Mouse (Mus musculus): Measurements from ENCODE around the gene Nkpd1. TPM values are rescaled to one million over a fixed set of nuclear protein-coding genes. Genes with fewer than 3 reads are reported as not detected.
A peak's percentile ranks its signal among the peaks of the same experiment; 100 is the strongest.

Nkpd1 gene
- under 1 TPM; 0.39 to 0.86 (median 0.77) TPM for total RNA-seq (2022)

- DNase-seq (ENCODE audit: low spot score in 2 of 2) = no peak
Observed at GRCm38 (mm10) chr7:19517652-19518365, at the start of gene Nkpd1. Nkpd1 (plus strand) TSS chr7:19517838.

- no peak for DNase-seq (ENCODE audit: low spot score in 2 of 2)
Observed at GRCm38 (mm10) chr7:19468279-19468678, 49.4 kb upstream of the Nkpd1 start.

GRCm38 (mm10) chr7:19469404-19469803, 48.2 kb upstream of the Nkpd1 start:
- no peak for DNase-seq (ENCODE audit: low spot score in 2 of 2)

- no peak for DNase-seq (ENCODE audit: low spot score in 2 of 2)
Observed at GRCm38 (mm10) chr7:19470308-19470707, 47.3 kb upstream of the Nkpd1 start.

GRCm38 (mm10) chr7:19472403-19472802, 45.2 kb upstream of the Nkpd1 start:
- DNase-seq (ENCODE audit: low spot score in 2 of 2) = no peak

GRCm38 (mm10) chr7:19473875-19474443, 43.7 kb upstream of the Nkpd1 start:
- peak in 1 of 2 experiments; percentile 64 for DNase-seq (ENCODE audit: low spot score in 2 of 2)

- DNase-seq (ENCODE audit: low spot score in 2 of 2) = no peak
Observed at GRCm38 (mm10) chr7:19477084-19477483, 40.6 kb upstream of the Nkpd1 start.

- DNase-seq (ENCODE audit: low spot score in 2 of 2) = no peak
Observed at GRCm38 (mm10) chr7:19477624-19478384, 39.8 kb upstream of the Nkpd1 start.

GRCm38 (mm10) chr7:19483281-19483680, 34.4 kb upstream of the Nkpd1 start:
- no peak for DNase-seq (ENCODE audit: low spot score in 2 of 2)

GRCm38 (mm10) chr7:19485488-19485887, 32.1 kb upstream of the Nkpd1 start:
- no peak for DNase-seq (ENCODE audit: low spot score in 2 of 2)

- DNase-seq (ENCODE audit: low spot score in 2 of 2) = no peak
Observed at GRCm38 (mm10) chr7:19486549-19486948, 31.1 kb upstream of the Nkpd1 start.

- DNase-seq (ENCODE audit: low spot score in 2 of 2) = no peak
Observed at GRCm38 (mm10) chr7:19489525-19489924, 28.1 kb upstream of the Nkpd1 start.

GRCm38 (mm10) chr7:19491731-19492130, 25.9 kb upstream of the Nkpd1 start:
- no peak for DNase-seq (ENCODE audit: low spot score in 2 of 2)

- DNase-seq (ENCODE audit: low spot score in 2 of 2) = no peak
Observed at GRCm38 (mm10) chr7:19494751-19495474, 22.7 kb upstream of the Nkpd1 start.

- no peak for DNase-seq (ENCODE audit: low spot score in 2 of 2)
Observed at GRCm38 (mm10) chr7:19495521-19496213, 22.0 kb upstream of the Nkpd1 start.

- DNase-seq (ENCODE audit: low spot score in 2 of 2) = no peak
Observed at GRCm38 (mm10) chr7:19496214-19496555, 21.5 kb upstream of the Nkpd1 start.

GRCm38 (mm10) chr7:19498326-19498725, 19.3 kb upstream of the Nkpd1 start:
- no peak for DNase-seq (ENCODE audit: low spot score in 2 of 2)

GRCm38 (mm10) chr7:19500420-19501363, 16.9 kb upstream of the Nkpd1 start:
- DNase-seq (ENCODE audit: low spot score in 2 of 2) = no peak

- no peak for DNase-seq (ENCODE audit: low spot score in 2 of 2)
Observed at GRCm38 (mm10) chr7:19501658-19502057, 16.0 kb upstream of the Nkpd1 start.

- no peak for DNase-seq (ENCODE audit: low spot score in 2 of 2)
Observed at GRCm38 (mm10) chr7:19503481-19504068, 14.1 kb upstream of the Nkpd1 start.
